Mouse (Mus musculus) T-helper 2 cell (primary cell): Measurements from ENCODE around the gene 1700011L22Rik.

Experiments
- in situ Hi-C: fragments of 300-600 bp; cut with MboI, MseI; formaldehyde crosslinking; loops from one replicate; pipeline ENCODE4 v1.15.1; 2025; ENCODE audit warnings: high pct_unique_total_duplicates

Gene 1700011L22Rik

DNA sequence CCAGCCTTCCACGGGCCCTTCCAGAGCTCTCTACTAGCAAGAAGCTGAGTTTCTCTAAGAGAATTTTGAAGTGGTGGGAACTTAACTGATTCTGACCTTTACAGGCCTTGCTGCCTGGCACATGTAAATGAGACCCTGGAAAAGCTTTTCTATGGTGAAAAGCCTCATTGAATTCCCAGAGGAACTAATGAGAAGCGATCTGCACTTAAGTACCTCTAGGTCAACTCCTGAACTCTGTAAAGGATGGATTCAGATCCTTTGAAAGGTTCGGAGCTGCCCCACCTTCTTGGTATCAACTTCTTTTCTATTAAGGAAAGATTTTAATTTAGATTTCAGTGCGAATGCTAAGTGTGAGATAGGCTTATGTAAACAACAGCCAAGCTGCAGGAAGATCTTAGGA is 72.4 kb downstream of the 1700011L22Rik start:
- in situ Hi-C loops = no loop called here

DNA sequence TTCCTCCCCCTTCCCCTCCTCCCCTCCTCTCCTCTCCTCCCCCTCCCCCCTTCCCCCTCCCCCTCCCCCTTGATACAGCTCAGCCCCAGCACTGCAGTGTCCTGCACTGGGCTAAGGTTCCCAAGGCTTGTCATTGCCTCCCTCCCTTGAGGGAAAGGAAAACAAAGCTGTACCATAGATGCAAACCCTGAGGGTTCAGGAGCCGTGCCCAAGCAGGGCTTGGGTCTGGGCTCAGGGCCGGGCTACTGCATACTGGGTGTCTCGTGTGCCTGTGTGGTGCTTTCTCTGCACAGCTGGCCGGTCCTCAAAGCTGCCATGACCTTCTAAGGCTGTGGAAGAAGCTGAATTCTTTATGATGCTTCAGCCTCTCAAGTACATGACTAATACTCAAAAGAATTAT is 74.8 kb downstream of the 1700011L22Rik start:
- in situ Hi-C loops = no loop called here

DNA sequence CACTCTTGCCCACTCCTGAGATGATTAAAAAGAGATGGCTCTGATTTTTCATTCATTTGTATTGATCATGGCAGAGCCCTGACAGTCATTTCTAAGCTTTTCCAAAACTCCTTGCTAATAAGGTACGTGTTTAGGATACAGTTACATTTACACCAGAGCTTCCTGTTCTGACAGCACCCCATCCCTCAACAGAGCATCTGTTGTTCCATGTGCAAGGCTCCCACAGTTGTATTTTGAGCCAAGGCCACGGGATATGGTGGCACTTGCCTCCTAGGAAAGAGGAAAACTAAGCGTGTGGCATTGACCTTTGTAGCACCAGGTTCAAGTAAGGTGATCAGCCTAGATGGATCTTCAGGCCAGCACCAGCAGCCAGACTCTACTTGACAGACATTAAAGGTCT is 83.1 kb downstream of the 1700011L22Rik start:
- in situ Hi-C loops = no loop called here

DNA sequence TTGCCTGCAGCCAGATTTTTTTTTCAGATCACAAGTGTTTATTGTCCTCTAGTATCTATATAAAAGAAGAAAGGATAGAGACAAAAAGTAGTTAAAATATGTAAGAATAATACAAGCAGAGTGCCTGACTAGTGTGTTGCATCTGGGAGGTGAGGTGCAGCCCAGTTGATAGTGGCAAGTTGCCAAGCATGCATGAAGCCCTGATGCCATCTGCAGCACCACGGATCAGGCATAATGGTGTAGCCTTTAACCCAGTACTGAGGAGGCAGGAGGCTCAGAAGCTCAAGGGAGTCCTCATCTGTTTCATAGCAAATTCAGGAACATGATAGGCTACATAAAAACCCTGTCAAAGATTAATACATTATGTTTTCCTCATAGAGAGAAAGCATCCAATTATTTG is 84.0 kb downstream of the 1700011L22Rik start:
- in situ Hi-C loops = no loop called here

DNA sequence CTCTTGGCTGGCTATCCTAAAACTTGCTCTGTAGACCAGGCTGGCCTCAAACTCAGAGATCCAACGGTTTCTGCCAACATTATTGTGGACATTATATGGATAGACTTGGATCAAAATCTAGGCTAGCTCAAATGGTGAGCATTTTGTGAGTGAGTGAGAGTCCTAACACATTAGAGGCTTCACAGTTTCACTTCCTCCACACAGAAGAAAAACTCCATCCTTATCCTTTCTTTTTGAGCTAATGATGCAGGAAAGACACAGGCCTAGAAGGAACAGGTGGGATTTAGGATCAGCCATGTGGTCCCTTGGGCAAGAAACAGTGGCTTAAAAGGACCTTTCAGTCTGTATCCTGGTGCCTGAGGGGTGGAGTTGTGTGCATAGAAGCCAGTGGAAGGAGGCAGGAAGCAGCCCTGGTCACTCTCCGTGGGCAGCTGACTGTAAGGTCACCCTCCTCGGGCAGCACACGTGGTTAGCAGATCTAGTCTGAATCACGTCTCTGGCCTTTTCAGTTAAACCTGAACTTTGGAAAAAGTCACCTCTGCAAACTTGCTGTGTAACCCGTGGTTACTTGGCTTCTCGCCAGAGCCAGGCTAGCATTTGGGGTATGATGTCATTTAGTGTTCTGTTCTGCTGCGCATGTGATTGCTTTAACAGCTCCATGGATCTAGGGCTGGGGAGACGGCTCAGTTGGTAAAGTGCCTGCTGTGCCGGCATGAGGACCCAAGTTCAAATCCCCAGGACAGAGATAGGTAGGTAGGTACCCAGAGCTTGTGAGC is 85.6 kb downstream of the 1700011L22Rik start:
- in situ Hi-C loops = no loop called here

DNA sequence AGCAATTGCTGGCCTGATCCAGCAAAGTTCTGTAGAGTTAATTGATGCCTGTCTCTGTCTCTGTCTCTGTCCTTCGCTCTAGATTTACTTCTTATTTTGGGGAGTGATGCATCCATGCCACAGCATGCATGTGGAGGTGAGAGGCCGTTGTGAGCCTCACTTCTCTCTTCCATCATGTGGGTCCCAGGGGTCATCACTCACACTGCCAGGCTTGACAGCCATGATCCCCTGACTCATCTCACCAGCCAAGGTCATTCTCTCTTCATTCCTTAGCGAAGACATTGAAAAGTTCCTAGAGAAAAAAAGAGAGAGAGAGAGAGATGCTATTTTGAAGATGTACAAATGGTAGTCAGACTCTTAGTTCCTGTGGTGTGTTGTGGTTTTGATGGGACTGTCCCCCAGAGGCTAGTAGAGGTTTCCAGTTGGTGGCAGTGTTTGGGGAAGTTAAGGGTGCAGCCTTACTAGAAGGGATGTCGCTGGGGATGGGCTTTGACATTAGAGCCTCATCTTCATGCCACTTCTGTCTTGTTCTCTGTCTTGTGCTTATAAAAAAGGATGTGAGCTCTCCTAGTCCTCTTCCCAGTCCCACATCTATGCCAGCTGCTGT is 87.1 kb downstream of the 1700011L22Rik start:
- in situ Hi-C loops = no loop called here
